Mouse (Mus musculus): Measurements from ENCODE around the gene Zfp488. TPM values are rescaled to one million over a fixed set of nuclear protein-coding genes. Genes with fewer than 3 reads are reported as not detected.
A peak's percentile ranks its signal among the peaks of the same experiment; 100 is the strongest.

Gene Zfp488
- polyA plus RNA-seq, 1 experiment from 2014 or later: 0.50 TPM

DNA sequence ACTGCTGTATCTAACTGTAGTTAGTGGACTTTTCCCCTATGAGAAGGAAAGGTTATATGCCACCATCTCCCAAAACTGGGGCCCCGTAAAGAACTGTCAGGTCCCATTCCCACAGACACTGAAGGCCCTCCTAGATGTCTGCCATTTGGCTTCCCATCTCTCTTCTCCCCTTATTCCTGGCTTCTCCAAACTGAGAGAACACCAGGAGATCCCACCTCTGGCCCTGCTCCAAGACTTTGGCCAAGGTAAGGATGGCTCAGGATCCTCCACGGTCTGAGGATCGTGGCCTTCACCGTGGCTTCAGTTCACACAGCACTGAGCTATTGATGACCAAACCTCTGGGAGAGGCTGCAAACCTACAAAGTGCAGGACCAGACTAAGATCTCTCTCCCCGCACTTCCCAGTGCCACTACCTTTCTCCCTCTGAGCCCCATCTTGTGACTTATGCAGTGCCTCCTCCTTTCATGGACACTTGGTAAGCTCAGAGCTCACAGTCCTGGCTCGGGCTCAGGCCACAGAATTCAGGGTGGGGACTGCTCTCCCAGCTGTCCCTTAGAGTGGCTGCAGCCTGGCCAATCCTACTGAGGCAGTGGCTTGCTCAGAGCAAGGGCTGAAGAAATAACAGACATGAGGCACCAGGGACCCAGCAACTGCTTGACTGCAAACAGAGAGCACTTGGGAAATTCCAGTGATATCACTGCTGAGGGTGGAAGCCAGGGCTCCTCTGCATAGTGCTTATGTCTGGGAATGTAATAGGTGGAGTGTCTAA is 15.1 kb upstream of the Zfp488 start:
- WGBS: 86% methylated on average over 6 of the region's 6 CpGs
- no peak overlapping the region for H3K9ac ChIP-seq (ENCODE audit: low read length)
- H3K27me3 ChIP-seq (replicated peaks; ENCODE audit: control insufficient read depth, insufficient read depth, low read length): no peaks in the 10 kb centered on the region
- no peak overlapping the region for H3K27ac ChIP-seq (ENCODE audit: low read depth)
- H3K4me3 ChIP-seq (ENCODE audit: low read depth, low read length): no peak overlapping the region
- no peaks in the 10 kb centered on the region for H3K36me3 ChIP-seq (ENCODE audit: control insufficient read depth, insufficient read depth, low read length)
- no peaks in the 10 kb centered on the region for H3K9me3 ChIP-seq (ENCODE audit: control insufficient read depth, low read length)
- no peak overlapping the region for H3K4me2 ChIP-seq (ENCODE audit: low read length)
- no peaks in the 10 kb centered on the region for H3K4me1 ChIP-seq (replicated peaks; ENCODE audit: control insufficient read depth, insufficient read depth, low read length)
- DNase-seq (ENCODE audit: low spot score): no peak
- no peak for ATAC-seq (replicated peaks; ENCODE audit: low FRiP score, low TSS enrichment, low read depth)

DNA sequence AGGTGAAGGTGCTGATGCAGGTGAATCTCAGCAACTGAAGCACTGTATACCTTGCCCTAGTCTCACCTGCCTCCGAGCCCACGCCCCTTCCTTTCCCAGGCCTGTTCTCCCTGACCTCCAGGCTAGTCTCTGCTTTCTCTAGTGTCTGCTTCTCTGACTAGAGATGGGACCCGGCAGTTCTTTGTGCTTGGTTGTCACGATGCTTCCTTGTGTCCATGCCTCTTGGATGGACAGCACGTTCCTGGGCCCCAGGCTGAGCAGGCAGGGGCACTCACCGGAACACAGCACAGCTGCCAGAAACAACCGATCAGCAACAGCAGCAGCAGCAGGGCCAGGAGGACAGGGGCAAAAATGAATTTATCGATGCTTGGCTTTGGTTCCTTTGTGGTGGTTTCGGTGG is 14.5 kb upstream of the Zfp488 start:
- H3K27ac ChIP-seq (ENCODE audit: low read depth): no peak overlapping the region
- H3K4me3 ChIP-seq (ENCODE audit: low read depth, low read length): no peak overlapping the region
- H3K4me1 ChIP-seq (replicated peaks; ENCODE audit: control insufficient read depth, insufficient read depth, low read length): no peaks in the 10 kb centered on the region
- no peak for ATAC-seq (replicated peaks; ENCODE audit: low FRiP score, low TSS enrichment, low read depth)
- H3K9ac ChIP-seq (ENCODE audit: low read length): no peak overlapping the region
- no peaks in the 10 kb centered on the region for H3K36me3 ChIP-seq (ENCODE audit: control insufficient read depth, insufficient read depth, low read length)
- H3K9me3 ChIP-seq (ENCODE audit: control insufficient read depth, low read length): no peaks in the 10 kb centered on the region
- DNase-seq (ENCODE audit: low spot score): no peak
- H3K27me3 ChIP-seq (replicated peaks; ENCODE audit: control insufficient read depth, insufficient read depth, low read length): no peaks in the 10 kb centered on the region
- no peak overlapping the region for H3K4me2 ChIP-seq (ENCODE audit: low read length)
- 89% methylated on average over 9 of the region's 9 CpGs for WGBS

DNA sequence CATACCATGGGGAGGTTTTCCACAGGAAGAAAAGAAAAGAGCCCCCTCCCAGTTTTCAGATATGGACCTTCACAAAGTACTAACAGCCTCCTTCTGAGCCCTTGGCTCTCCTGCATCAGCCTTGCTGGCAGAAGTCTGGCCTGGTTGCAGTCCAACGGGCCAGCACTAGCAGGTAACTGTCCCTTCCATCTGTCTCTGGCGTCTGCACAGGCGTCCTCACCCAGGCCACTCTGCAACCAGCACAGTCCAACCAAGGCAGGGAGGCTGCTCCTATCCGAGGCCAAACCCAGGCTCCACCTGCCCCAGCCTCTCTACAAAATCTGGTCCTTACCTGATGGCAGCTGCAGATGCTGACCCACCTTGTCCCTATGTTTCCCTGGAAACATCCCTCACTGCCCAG is 13.4 kb upstream of the Zfp488 start:
- H3K4me3 ChIP-seq (ENCODE audit: low read depth, low read length): no peak overlapping the region
- 71% methylated on average over 4 of the region's 4 CpGs for WGBS
- no peak for DNase-seq (ENCODE audit: low spot score)

DNA sequence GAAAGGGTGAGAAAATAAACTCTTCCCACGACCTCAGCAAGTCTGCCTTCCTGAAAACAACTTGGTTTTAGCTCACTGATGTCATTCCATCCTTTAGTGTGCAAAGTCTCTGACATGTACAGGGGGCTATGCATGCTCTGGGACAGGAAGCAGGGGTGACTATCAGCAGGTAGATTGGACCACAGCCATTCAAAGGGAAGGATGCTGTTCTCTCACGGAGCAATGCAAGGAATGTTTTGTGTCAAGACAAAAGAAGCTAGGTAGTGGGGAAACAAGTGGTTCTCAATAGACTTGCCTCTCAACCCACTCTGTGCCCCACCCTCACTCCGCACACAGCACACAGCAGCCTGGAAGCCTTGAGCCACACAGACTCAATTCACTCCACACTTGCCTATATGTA is 10.6 kb upstream of the Zfp488 start:
- Histone ChIP-seq H3K4me3 (ENCODE audit: low read depth, low read length) (no peak overlapping the region), H3K9ac (ENCODE audit: low read length) (no peak overlapping the region), H3K27me3 (replicated peaks; ENCODE audit: control insufficient read depth, insufficient read depth, low read length) (no peaks in the 10 kb centered on the region), H3K9me3 (ENCODE audit: control insufficient read depth, low read length) (no peaks in the 10 kb centered on the region), H3K27ac (ENCODE audit: low read depth) (no peak overlapping the region), H3K4me1 (replicated peaks; ENCODE audit: control insufficient read depth, insufficient read depth, low read length) (no peaks in the 10 kb centered on the region), H3K36me3 (ENCODE audit: control insufficient read depth, insufficient read depth, low read length) (no peaks in the 10 kb centered on the region), H3K4me2 (ENCODE audit: low read length) (no peak overlapping the region)
- ATAC-seq (replicated peaks; ENCODE audit: low FRiP score, low TSS enrichment, low read depth) (no peak), DNase-seq (ENCODE audit: low spot score) (no peak)
- WGBS: 49% methylated on average over 3 of the region's 3 CpGs

More for the DNA sequence above, 13.4 kb upstream of the Zfp488 start:
- H3K9me3 ChIP-seq (ENCODE audit: control insufficient read depth, low read length): no peaks in the 10 kb centered on the region
- H3K4me2 ChIP-seq (ENCODE audit: low read length): no peak overlapping the region
- H3K9ac ChIP-seq (ENCODE audit: low read length): no peak overlapping the region
- no peaks in the 10 kb centered on the region for H3K36me3 ChIP-seq (ENCODE audit: control insufficient read depth, insufficient read depth, low read length)
- ATAC-seq (replicated peaks; ENCODE audit: low FRiP score, low TSS enrichment, low read depth): no peak
- H3K27ac ChIP-seq (ENCODE audit: low read depth): no peak overlapping the region
- H3K27me3 ChIP-seq (replicated peaks; ENCODE audit: control insufficient read depth, insufficient read depth, low read length): no peaks in the 10 kb centered on the region
- H3K4me1 ChIP-seq (replicated peaks; ENCODE audit: control insufficient read depth, insufficient read depth, low read length): no peaks in the 10 kb centered on the region

DNA sequence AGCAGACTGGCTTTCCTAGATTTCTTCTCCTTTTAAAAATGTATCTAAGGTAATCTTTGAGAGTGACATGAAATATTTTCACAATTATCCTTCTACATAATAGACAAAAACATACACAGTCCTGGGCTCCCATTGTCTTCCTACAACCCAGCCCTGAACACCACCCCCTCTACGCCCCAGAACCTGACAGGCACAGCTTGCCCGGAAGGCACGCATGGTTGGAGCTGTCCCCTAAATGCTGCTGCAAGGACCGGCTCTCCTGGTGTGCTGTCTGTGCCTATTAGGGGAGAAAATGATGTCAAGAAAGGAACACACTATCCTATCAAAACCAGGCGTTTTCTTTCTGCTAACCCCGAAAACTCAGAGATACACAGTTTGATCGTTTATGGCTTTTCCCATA is 816 bp downstream of the Zfp488 start:
- H3K4me2 ChIP-seq (ENCODE audit: low read length): peak overlapping the region; percentile 78; the same call in 1 of the 2 replicates
- ATAC-seq (replicated peaks; ENCODE audit: low FRiP score, low TSS enrichment, low read depth): no peak
- no peaks in the 10 kb centered on the region for H3K36me3 ChIP-seq (ENCODE audit: control insufficient read depth, insufficient read depth, low read length)
- WGBS: 44% methylated on average over 7 of the region's 7 CpGs
- no peak overlapping the region for H3K27ac ChIP-seq (ENCODE audit: low read depth)
- no peaks in the 10 kb centered on the region for H3K9me3 ChIP-seq (ENCODE audit: control insufficient read depth, low read length)
- H3K4me3 ChIP-seq (ENCODE audit: low read depth, low read length): peak overlapping the region; percentile 37; the same call in 1 of the 2 replicates
- H3K27me3 ChIP-seq (replicated peaks; ENCODE audit: control insufficient read depth, insufficient read depth, low read length): peaks cover 3% of the 10 kb centered on the region; the same call in 1 of the 2 replicates
- no peaks in the 10 kb centered on the region for H3K4me1 ChIP-seq (replicated peaks; ENCODE audit: control insufficient read depth, insufficient read depth, low read length)
- no peak overlapping the region for H3K9ac ChIP-seq (ENCODE audit: low read length)
- no peak for DNase-seq (ENCODE audit: low spot score)

DNA sequence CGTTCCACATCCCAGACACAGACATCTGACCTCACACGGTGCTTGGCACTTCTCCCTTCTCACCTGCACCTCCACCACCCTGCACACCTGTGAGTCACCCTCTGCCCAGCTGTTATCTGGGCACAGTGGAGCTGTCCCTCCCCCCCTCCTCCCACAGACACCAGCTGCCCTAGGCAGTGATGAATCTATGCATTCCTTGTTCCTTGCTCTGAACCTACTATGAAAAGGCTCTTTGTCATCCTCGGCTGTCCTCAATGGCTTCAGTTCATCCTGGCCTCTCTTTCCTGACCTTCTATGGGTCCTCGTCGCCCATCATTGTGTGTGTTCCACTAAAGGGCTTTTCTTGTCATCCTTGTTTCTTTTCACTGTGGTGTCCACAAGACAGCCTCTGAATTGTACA is 3.8 kb downstream of the Zfp488 start:
- Histone ChIP-seq H3K4me1 (replicated peaks; ENCODE audit: control insufficient read depth, insufficient read depth, low read length) (no peaks in the 10 kb centered on the region), H3K9ac (ENCODE audit: low read length) (no peak overlapping the region), H3K36me3 (ENCODE audit: control insufficient read depth, insufficient read depth, low read length) (no peaks in the 10 kb centered on the region), H3K4me2 (ENCODE audit: low read length) (no peak overlapping the region), H3K4me3 (ENCODE audit: low read depth, low read length) (no peak overlapping the region), H3K27ac (ENCODE audit: low read depth) (no peak overlapping the region), H3K9me3 (ENCODE audit: control insufficient read depth, low read length) (no peaks in the 10 kb centered on the region), H3K27me3 (replicated peaks; ENCODE audit: control insufficient read depth, insufficient read depth, low read length) (peaks cover 3% of the 10 kb centered on the region; the same call in 1 of the 2 replicates)
- WGBS: 70% methylated on average over 5 of the region's 5 CpGs
- DNase-seq (ENCODE audit: low spot score) (no peak), ATAC-seq (replicated peaks; ENCODE audit: low FRiP score, low TSS enrichment, low read depth) (no peak)

DNA sequence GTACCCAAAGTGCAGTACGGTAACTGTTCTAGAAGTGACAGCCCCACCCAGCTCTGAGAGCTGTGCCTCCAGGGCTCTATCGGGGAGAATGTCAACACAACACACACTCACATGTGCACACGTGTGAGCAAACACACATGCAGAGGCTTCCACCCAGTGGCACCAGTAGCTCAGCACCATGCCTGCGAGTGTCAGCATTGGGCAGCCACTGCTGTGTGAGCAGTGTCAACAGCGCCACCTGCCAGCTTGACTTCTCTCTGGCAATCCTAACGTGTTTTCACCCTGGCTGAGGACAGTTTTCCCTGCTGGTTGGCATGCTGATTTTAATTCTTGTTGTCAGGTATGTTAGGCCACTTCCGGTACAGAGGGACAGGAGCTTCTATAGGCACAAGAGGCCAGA is 5.9 kb downstream of the Zfp488 start:
- no peak overlapping the region for H3K9ac ChIP-seq (ENCODE audit: low read length)
- DNase-seq (ENCODE audit: low spot score) (no peak), ATAC-seq (replicated peaks; ENCODE audit: low FRiP score, low TSS enrichment, low read depth) (no peak)
- H3K4me3 ChIP-seq (ENCODE audit: low read depth, low read length): no peak overlapping the region
- peaks cover 3% of the 10 kb centered on the region; the same call in 1 of the 2 replicates for H3K27me3 ChIP-seq (replicated peaks; ENCODE audit: control insufficient read depth, insufficient read depth, low read length)
- H3K27ac ChIP-seq (ENCODE audit: low read depth): no peak overlapping the region
- H3K4me1 ChIP-seq (replicated peaks; ENCODE audit: control insufficient read depth, insufficient read depth, low read length): no peaks in the 10 kb centered on the region
- no peaks in the 10 kb centered on the region for H3K36me3 ChIP-seq (ENCODE audit: control insufficient read depth, insufficient read depth, low read length)
- no peak overlapping the region for H3K4me2 ChIP-seq (ENCODE audit: low read length)
- H3K9me3 ChIP-seq (ENCODE audit: control insufficient read depth, low read length): no peaks in the 10 kb centered on the region
- WGBS: 49% methylated on average over 7 of the region's 7 CpGs

DNA sequence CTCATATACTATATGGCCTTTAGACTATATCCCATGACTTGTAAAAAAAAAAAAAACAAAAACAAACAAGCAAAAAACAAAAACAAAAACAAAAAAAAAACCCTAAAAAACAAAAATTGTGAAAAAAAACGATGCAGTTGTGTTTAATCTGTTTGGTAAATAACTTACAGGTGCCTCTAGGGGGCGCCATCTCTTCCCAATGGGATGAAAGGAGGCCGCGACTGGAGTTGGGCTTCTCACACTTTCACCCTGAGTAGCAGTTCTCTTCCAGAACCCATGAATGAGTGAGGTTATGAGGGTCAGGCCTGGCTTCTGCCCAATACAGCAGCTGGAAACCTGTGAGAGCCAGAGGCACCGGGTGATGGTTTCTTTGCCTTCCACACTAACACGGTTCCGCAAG is 12.9 kb downstream of the Zfp488 start:
- ATAC-seq (replicated peaks; ENCODE audit: low FRiP score, low TSS enrichment, low read depth) (no peak), DNase-seq (ENCODE audit: low spot score) (no peak)
- no peaks in the 10 kb centered on the region for H3K27me3 ChIP-seq (replicated peaks; ENCODE audit: control insufficient read depth, insufficient read depth, low read length)
- no peak overlapping the region for H3K27ac ChIP-seq (ENCODE audit: low read depth)
- WGBS: 60% methylated on average over 7 of the region's 7 CpGs
- no peak overlapping the region for H3K4me2 ChIP-seq (ENCODE audit: low read length)
- H3K9me3 ChIP-seq (ENCODE audit: control insufficient read depth, low read length): no peaks in the 10 kb centered on the region
- H3K36me3 ChIP-seq (ENCODE audit: control insufficient read depth, insufficient read depth, low read length): no peaks in the 10 kb centered on the region
- no peak overlapping the region for H3K4me3 ChIP-seq (ENCODE audit: low read depth, low read length)
- no peaks in the 10 kb centered on the region for H3K4me1 ChIP-seq (replicated peaks; ENCODE audit: control insufficient read depth, insufficient read depth, low read length)
- H3K9ac ChIP-seq (ENCODE audit: low read length): no peak overlapping the region

DNA sequence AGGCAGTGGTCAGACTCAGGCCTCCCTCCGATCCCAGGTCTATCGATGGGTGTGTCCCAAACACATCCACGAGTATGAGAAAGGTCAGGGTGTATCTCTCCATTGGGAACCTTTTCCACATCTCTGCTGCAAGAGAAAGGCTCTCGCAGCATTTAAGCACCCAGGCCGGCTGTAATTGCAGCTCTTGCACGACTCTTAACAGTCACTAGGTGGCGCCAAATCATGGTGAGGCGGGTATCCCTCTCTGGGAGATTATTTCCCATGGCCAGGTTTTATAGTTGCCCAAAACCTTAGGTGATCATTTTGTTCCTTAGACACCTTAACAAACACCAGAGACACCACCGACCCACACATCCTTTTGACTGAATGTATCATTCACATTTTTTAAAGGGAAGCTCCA is 19.2 kb downstream of the Zfp488 start:
- no peak for ATAC-seq (replicated peaks; ENCODE audit: low FRiP score, low TSS enrichment, low read depth)
- Histone ChIP-seq H3K27me3 (replicated peaks; ENCODE audit: control insufficient read depth, insufficient read depth, low read length) (no peaks in the 10 kb centered on the region), H3K36me3 (ENCODE audit: control insufficient read depth, insufficient read depth, low read length) (no peaks in the 10 kb centered on the region), H3K4me2 (ENCODE audit: low read length) (no peak overlapping the region), H3K9me3 (ENCODE audit: control insufficient read depth, low read length) (no peaks in the 10 kb centered on the region), H3K9ac (ENCODE audit: low read length) (no peak overlapping the region), H3K4me1 (replicated peaks; ENCODE audit: control insufficient read depth, insufficient read depth, low read length) (no peaks in the 10 kb centered on the region), H3K27ac (ENCODE audit: low read depth) (no peak overlapping the region), H3K4me3 (ENCODE audit: low read depth, low read length) (no peak overlapping the region)
- DNase-seq (ENCODE audit: low spot score): peak; percentile 67
- 14% methylated on average over 9 of the region's 9 CpGs for WGBS

All from intestine, embryonic 14.5 days (tissue).